Mouse (Mus musculus): ENCODE data around the gene Zfp324.
"Not testable (repeated sequence)": the region's sequence is repeated elsewhere in the genome, so short reads cannot be mapped to it uniquely, and the experiment has no call there.

The Zfp324 gene

DNA sequence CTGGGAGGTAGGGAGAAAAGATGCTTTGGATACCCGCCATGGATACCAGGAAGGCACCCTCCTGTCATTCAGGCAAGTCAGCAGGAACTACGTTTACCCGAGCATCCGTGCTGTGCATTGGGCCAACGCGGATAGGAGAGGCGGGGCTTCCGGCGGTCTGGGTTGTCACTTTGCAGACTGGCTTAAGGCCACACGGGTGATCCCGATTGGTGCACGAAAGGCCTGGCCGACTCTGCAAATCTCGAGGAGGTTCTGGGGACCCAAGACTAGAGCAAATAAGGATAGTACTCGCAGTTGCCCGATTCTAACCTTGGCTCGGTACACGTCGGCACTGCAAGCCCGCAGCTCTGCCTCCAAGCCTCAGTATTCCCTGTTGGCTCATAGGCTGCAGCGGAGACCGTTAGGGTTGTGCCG is at the start of gene Zfp324:
Zfp324 (plus strand) TSS at position 161 of the 414 bp plus-strand sequence.
- DNase-seq (ENCODE audit: low spot score) = peak; percentile 80

DNA sequence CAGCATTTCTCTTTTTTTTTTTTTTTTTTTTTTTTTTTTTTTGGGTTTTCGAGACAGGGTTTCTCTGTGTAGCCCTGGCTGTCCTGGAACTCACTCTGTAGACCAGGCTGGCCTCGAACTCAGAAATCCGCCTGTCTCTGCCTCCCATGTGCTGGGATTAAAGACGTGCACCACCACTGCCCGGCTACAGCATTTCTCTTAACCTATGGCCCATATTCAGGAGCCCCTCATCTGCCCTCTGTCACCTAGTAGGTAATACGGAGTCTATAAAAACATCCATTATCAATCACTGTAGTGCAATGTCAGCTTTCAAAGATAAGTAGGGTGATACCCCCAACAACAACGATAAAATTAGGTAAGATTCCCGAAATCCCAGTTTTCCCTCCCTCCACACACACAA is 45.1 kb upstream of the Zfp324 start:
- not testable (repeated sequence) for DNase-seq (ENCODE audit: low spot score)

DNA sequence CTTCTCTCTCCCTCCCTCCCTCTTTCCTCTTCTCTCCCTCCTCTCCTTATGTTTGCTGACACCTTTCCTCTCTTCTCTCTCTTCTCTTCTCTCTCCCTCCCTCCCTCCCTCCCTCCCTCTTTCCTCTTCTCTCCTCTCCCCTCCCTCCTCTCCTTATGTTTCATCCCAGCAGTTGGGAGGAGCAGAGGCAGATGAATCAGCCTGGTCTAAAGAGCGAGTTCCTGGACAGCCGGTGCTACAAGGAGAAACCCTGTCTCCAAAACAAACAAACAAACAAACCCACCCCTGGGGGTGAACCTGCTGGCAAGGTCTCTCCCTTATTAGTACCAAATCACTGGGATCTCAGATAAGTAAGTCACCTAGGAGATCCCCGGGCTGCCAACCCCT is 44.3 kb upstream of the Zfp324 start:
- DNase-seq (ENCODE audit: low spot score) = no peak

DNA sequence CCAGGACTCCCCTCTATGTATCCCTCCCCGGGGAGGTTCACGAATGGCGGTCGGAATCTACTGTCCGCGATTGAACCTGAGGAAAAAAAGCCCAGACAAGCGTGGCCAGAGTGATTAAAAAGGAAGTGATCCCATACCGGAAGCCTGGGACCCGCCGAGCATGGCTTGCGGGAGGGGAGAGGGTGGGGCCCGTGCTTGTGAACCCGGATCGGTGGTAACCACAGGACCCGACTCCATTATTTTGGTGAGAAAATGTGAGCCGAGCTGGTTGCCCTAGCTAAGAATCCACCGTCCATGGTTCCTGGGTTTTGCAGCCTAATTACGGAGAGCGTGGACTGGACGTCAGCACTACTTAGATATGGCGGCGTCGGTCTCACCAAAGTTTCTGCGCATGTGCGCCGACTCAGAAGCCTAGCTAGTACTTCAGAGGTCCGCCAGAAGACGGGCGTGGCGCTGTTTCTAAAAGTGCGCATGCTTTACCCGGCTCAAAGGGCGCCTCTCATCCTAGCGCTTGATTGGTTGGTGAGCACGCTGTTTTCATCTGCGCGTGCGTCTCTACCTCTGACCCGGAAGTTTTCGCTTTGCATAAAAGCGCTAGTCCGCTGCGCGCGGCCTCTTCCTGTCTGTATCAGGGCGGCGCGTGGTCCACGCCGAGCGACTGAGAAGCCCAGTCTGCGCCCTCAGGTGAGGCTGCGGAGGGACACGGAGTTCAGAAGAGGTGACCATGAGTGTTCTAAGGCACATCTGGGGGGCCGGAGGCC is 43.8 kb upstream of the Zfp324 start, which contains the start of gene Rps5:
Rps5 (plus strand) TSS at position 586 of the 761 bp plus-strand sequence.
- DNase-seq (ENCODE audit: low spot score) = peak; percentile 99

DNA sequence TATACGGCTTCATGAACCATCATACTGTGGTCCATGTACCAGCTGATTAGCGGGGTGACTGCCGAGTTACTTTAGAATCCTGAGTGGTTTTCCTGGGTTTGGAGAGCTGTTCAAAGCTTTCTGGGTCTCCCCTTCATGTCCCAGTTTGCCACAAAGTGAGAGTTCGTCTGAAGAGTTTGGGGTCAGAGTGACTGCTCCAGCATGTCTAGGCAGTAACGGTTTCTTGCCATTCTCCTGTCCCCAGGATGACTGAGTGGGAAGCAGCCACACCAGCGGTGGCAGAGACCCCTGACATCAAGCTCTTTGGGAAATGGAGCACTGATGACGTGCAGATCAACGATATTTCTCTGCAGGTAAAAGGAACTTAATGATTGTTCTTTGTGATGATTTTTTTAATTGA is 42.9 kb upstream of the Zfp324 start:
- no peak for DNase-seq (ENCODE audit: low spot score)

DNA sequence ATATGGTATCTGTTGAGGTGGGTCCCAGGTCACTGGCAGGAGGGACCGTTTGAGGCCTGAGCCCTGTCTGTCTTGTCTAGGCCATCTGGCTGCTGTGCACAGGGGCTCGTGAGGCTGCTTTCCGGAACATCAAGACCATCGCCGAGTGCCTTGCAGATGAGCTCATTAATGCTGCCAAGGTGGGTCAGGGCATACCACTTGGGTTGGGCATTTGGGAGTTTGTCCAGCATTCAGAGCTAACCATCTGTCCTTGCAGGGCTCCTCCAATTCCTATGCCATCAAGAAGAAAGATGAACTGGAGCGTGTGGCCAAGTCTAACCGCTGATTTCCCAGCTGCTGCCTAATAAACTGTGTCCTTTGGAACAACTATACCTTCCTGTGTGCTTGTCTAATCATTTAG is 39.3 kb upstream of the Zfp324 start:
- DNase-seq (ENCODE audit: low spot score) = no peak

DNA sequence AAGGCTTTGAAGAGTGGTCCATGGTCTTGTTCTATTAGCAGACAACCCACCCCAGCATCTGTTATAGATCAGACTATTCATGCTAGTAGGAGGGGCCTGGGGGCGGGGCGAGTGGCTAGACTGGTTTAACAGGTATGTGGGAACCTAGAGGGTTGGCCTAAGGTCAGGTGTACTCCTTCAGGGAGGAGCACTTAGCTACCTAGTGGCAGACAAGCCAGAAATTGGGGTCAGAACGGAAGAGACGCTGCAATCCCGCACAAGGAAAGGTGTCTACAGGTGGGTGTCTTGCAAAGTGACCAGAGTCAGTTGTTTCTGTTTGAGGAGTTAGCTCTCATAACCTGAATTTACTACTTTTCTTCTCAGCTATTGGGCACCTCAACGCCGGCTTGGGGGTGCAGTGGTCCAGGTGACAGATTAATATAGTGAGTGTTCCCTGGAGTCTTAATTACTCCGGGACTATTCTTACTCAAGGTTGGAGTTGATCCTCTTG is 38.4 kb upstream of the Zfp324 start, which contains the start of gene Rnf225:
Rnf225 (plus strand) TSS at position 226 of the 490 bp plus-strand sequence.
- no peak for DNase-seq (ENCODE audit: low spot score)

DNA sequence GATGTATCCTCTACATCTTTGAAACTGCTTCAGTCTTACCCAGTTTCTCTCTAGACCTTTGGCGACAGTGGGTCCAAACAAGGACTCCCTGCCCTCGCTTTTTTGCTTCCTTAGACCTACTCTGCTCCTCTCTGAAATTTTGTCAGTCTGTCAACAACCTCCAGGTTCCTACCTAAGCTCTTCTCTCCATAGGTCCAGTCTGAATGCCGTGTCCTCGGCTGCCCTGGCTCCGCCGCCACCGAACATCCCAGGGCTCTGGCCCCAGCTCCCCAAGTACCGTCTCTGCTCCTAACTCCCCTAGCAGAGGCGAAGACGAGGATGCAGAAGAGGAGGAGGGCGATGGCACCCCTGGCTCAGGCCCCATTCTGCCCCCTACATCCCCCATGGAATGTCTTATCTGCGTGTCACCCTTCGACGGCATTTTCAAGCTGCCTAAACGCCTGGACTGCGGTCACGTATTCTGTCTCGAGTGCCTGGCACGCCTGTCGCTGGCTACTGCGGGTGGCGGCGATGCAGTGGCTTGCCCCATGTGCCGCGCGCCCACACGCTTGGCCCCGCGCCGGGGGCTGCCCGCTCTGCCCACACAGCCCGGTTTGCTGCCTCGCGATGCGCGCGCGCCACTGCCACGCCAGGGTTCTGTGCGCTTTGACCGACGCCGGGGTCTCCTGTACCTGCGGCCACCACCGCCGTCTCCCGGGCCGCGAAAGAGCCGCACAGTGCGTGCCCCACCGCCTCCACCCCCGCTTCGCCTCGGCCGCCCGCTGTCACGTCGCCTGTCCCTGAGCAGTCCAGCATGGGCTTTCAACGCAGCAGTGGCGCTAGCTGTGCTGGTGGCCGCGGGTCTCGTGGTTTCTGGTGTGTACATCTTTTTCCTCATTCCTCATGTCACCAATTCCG is 37.7 kb upstream of the Zfp324 start:
- no peak for DNase-seq (ENCODE audit: low spot score)

DNA sequence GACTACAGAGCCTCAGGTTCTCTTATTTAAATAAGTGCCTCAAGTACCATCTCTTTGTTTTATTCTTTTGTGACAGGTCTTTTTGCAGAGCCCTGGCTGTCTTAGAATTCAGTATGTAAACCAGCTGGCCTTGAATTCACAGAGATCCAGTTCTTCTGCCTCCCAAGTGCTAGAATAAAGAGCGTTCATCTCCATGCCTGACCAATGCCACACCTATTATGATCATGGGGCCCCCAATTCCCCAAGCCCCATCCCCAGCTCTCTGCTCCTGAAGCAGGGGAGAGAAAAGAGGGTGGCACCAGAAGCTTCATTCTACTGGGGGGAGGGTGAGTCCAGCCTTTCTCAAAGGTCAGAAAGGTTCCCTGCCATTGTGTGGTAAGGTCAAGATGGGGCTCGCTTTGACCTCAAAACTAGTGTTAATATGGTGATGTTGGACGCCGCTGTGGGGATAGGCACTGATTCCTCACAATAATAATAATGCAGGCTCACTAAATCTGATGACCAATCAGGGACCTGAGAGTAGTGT is 32.0 kb upstream of the Zfp324 start:
- no peak for DNase-seq (ENCODE audit: low spot score)

DNA sequence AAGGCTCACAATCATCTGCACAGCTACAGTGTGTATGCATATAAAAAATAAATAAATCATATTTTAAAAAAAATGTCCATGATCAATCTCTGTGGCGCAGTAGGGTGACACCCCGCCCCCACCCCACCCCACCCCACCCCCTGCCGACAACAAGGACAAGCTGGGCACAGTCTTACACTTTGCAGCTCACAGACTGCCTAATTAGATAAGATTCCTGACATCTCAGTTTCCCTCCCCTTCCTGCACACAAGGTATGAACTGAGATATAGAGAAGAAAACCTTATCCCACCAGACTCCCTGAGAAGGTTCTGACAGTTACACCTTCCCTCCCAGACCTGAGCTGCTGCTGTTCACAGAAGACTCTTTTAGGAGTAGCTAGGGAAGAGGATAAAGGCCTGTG is 30.8 kb upstream of the Zfp324 start:
- no peak for DNase-seq (ENCODE audit: low spot score)

DNA sequence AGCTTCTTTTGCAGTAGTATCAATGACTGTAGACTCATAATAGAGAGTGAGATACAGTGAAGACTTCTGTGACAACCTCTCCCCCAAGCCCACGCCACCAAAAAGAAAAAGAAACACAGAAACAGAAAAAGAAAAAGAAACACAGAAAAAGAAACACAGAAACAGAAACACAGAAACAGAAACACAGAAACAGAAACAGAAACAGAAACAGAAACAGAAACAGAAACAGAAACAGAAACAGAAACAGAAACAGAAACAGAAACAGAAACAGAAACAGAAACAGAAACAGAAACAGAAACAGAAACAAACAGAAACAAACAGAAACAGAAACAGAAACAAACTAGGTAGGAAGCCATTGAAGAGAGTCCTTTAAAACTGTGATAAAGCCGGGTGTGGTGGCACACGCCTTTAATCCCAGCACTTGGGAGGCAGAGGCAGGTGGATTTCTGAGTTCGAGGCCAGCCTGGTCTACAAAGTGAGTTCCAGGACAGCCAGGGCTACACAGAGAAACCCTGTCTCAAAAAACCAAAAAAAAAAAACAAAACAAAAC is 28.3 kb upstream of the Zfp324 start:
- not testable (repeated sequence) for DNase-seq (ENCODE audit: low spot score)

DNA sequence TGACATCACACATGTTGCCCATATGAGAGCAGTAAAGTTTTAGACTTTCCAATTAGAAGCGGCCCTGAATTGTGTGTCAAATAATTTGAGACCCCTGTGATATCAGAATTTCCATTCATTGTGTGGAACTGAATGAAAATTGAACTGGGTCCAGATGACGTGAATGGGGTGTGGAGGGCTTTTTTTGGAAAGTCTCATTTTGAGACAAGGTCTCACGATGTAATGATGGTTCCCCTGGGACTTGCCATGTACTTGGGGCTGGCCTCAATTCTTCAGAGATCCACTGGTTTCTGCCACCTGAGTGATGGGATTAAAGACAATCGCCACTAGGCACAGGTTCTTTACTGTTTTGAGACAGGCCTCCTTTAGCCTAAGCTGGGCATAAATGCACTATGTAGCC is 25.0 kb upstream of the Zfp324 start:
- DNase-seq (ENCODE audit: low spot score) = no peak

DNA sequence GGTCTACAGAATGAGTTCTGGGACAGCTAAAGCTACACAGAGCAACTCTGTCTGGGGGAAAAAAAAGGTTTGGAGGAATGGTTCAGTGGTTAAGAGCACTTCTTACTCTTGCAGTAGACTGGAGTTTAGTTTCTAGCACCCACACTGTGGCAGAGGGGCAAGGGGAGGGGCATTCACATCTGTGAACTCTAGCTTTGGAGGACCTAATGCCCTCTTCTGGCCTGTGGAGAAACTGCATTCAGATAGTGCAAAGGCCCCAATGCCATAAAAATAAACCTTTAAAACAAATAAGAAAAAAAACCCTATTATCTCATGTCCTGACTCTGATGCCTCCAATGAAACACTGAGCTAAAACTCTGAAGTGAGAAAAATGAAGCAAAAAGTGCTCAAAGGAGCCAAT is 22.1 kb upstream of the Zfp324 start:
- no peak for DNase-seq (ENCODE audit: low spot score)

DNA sequence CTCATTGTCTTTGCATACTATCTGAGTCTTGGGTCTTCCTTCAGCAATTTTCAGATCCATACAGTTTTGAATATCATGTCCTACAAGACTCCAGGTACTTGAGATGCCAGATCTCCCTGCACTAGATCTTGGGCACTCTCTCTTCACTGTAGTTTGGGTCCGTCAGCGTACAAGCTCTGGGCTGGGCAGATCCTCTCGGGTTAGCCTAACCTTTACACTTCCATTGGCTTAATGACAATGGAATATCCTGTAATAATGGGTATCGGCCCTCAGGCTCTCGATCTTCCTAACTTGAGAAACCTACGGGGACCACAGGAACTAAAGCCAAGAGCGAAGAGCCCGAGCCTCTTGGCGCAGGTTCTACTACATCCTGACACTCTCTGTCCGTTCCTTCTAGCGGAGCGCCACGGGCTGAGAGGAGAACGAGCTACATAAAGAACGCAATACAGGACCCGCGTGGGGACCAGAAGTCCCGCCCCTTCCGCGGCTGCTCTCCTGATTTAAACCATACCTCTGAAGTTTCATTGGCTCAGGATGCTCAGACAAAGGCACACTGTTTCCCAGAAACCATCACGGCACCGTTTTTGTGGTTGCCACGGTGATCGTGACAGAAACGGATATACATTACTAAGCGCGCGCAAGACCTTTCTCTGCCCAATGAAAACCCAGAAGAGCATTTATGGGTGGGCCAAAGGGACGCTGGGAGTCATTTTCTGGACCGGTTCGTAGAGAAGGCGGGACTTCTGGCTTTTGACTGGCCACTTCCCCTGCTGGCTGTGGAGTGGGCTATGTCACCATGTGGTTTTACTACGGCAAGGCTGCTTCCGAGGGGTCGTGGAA is 16.4 kb upstream of the Zfp324 start:
- DNase-seq (ENCODE audit: low spot score) = peak; percentile 90

DNA sequence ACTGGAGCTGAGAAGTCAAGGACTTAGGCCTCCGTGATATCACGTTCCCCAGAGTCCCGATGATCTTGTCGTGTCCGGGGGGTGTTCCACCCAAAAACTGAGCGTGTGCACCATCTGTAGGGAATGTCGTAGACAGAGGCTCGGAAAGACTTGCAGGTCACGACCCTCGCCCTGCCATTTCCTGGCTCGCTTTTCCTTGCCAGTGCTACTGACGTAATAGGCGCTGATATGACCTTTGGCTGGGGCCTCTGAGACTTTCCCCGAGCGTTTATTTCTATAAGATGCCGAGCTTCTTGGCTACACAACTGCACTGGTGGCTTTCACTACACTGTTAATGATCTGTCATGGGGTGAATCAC is 15.8 kb upstream of the Zfp324 start:
- DNase-seq (ENCODE audit: low spot score) = no peak

DNA sequence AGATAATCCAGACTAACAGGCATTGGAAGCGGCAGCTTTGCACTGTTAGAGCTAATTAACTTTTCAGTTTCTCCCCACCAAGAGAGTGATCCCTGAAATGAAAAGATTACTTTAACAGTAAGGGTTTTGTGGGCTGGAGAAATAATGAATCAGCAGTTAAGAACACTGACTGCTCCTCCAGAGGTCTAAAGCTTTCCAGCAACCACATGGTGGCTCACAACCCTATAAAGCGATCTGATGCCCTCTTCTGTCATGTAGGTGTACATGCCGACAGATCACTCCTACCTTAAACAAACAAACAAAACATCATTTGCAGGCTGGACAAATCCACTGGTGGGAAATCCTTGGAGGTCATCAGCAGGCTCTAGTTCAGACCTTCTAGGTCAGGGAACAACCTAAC is 10.7 kb upstream of the Zfp324 start:
- DNase-seq (ENCODE audit: low spot score) = no peak

DNA sequence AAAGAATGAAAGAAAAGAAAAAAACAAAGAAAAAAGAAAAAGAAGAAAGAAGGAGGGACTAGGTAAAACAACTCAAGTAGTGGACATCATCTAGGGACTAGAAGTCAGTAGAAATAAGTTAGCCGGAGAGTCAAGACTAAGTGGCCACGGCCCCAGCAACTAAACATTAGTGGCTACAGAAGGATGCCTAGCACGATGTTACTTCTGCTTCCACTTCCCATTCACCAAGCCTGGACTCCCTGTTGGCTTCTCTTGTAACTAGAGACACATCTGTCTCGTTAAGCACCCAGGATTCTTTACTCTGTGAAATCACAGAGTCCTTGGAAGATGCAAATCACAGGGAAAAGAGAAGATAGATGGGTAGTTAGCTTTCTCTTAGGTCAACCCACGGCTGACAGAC is 8.1 kb upstream of the Zfp324 start:
- DNase-seq (ENCODE audit: low spot score) = no peak

DNA sequence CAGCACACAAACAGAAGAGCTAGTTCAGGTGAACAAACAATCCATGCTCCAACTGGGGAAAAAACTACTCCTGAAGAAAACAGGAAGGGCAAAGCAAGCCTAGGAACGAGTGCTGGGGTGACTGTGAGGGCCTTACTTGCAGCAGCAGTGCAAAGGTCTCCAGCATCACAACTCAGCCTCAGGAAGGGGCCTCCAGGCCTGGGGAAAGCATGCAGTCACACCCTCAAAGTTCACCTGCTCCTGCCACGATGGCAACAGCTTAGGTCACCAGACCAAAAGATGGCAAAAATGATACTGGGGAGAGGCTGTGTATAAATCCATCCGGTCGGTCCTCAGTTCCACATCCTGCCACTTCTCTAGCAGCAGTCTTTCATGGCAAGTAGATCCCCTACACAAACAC is 6.7 kb upstream of the Zfp324 start:
- DNase-seq (ENCODE audit: low spot score) = no peak

DNA sequence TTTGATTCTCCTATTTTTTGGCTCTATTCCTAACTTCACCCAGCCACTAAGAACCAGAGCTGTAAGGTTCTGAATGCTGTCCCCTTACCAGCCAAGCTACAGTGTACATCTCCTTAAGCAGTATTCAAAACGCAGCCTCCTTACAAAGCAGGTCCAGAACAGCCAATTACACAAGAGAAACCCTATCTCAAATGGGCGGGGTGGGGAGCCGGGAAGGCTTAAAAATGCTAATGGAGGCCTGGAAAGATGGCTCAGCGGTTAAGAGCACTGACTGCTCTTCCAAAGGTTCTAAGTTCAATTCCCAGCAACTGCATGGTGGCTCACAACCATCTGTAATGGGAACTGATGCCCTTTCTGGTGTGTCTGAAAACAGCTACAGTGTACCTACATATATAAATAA is 5.9 kb upstream of the Zfp324 start:
- DNase-seq (ENCODE audit: low spot score) = no peak

DNA sequence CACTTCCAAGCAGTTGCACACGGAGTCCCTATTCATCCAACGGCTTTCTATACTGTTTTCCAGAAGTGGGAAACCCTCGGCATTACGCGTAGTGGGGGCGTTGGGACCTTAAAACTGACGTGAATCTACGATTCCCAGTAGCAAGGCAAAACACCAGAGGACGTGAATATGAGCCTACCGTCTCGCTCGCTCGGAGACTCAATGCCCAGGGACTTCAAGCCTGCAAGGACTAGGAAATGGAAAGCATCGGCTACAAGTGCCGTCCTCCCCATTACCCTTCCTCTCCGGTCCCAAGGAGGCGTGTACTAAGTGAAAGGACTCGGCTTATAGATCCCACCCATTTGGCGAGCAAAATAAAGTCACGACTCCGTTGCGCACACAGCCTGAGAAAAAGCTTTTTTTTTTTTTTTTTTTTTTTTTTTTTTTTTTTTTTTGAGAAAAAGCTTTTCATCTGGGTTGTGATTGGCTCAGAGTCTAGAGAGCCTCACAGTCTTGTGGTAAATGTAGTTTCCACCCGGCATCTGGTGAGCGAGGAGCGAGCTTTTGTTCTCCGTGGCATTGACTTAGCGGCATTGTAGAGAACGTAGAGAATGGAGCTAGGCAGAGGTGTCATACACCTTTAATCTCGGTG is 4.0 kb upstream of the Zfp324 start:
- DNase-seq (ENCODE audit: low spot score) = peak; percentile 59
